Mouse (Mus musculus): Measurements from ENCODE around the gene Ankrd52.

DNA sequence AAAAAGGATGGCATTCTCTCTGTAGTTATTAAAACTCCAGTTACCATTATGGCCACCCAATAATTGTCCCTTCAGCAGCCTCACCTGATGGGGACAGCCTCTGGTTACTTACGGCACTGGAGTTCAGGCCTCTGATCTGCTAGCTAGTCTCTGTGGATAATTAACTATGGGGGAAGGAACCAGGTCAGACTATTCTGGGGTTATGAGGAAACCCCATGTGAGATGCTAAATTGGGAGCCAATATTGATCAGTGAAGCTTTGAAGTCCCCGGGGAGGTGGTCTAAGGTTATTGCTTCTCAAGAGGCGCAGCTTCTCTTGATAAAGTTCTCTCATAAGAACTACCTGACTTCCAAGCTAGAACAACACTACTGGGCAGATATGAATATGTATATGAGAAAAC is 40.7 kb upstream of the Ankrd52 start:
- TF ChIP-seq CTCF (IDR thresholded peaks at IDR 0.05; ENCODE audit: control insufficient read depth, insufficient read depth, insufficient replicate concordance, low read depth, low read length) (no peak), POLR2A (IDR thresholded peaks at IDR 0.05; ENCODE audit: control insufficient read depth, low read depth, low read length) (no peak)
